Mouse (Mus musculus) myocyte (in vitro differentiated cells): Measurements from ENCODE around the gene Scyl1. TPM values are rescaled to one million over a fixed set of nuclear protein-coding genes. Genes with fewer than 3 reads are reported as not detected.

Experiments
- H3K27me3 ChIP-seq: one replicate; pipeline ENCODE4 v1.6.1; 2011; ENCODE audit not compliant: control insufficient read depth, insufficient read depth, insufficient read length
- H3K36me3 ChIP-seq: one replicate; pipeline ENCODE4 v1.6.1; 2011; ENCODE audit not compliant: control insufficient read depth, insufficient read depth
- H3K4me2 ChIP-seq: one replicate; pipeline ENCODE4 v1.6.1; 2011; ENCODE audit warnings: low read depth, control low read depth
- H3K4me3 ChIP-seq: one replicate; pipeline ENCODE4 v1.5.1; 2011; ENCODE audit warnings: mild to moderate bottlenecking, control low read depth, moderate library complexity
- H3K79me2 ChIP-seq: one replicate; pipeline ENCODE4 v1.6.1; 2011; ENCODE audit not compliant: control insufficient read depth, insufficient read depth
- H3ac ChIP-seq: one replicate; pipeline ENCODE4 v1.6.1; 2011; ENCODE audit not compliant: control insufficient read depth, insufficient read length
- CEBPB ChIP-seq: IDR thresholded peaks from 2 replicates; pipeline ENCODE4 v1.6.1; 2011; ENCODE audit warnings: mild to moderate bottlenecking, moderate library complexity; ENCODE audit not compliant: poor library complexity, insufficient read depth, severe bottlenecking
- E2F4 ChIP-seq: IDR thresholded peaks from one replicate; pipeline ENCODE4 v1.6.1; 2011; ENCODE audit warnings: mild to moderate bottlenecking, control low read depth, moderate library complexity; ENCODE audit not compliant: insufficient read depth
- MAX ChIP-seq: IDR thresholded peaks from one replicate; pipeline ENCODE4 v1.6.1; 2011; ENCODE audit warnings: low read depth, mild to moderate bottlenecking, control low read depth
- MYOD1 ChIP-seq, 3 experiments: IDR thresholded peaks; one replicate each; pipeline ENCODE4 v1.6.1; 2011; ENCODE audit warnings: control low read depth in 2 of 3, low read depth in 2 of 3, mild to moderate bottlenecking in 2 of 3, moderate library complexity in 1 of 3; ENCODE audit not compliant: insufficient read length in 2 of 3, control insufficient read depth in 1 of 3
- MYOG ChIP-seq, 3 experiments: IDR thresholded peaks; one replicate each; pipeline ENCODE4 v1.6.1; 2011; ENCODE audit warnings: control low read depth in 2 of 3, low read depth in 2 of 3, mild to moderate bottlenecking in 2 of 3; ENCODE audit not compliant: insufficient read length in 2 of 3, control insufficient read depth in 1 of 3, insufficient read depth in 1 of 3
- POLR2A ChIP-seq: IDR thresholded peaks from one replicate; pipeline ENCODE4 v1.6.1; 2011; ENCODE audit warnings: low read depth, mild to moderate bottlenecking, control low read depth, moderate library complexity; ENCODE audit not compliant: insufficient read length
- POLR2AphosphoS2 ChIP-seq: IDR thresholded peaks from one replicate; pipeline ENCODE4 v1.6.1; 2011; ENCODE audit warnings: low read depth, control low read depth; ENCODE audit not compliant: insufficient read length
- REST ChIP-seq: IDR thresholded peaks from one replicate; pipeline ENCODE4 v1.6.1; 2011; ENCODE audit warnings: mild to moderate bottlenecking, control low read depth, moderate library complexity; ENCODE audit not compliant: insufficient read depth, insufficient read length
- SRF ChIP-seq: IDR thresholded peaks from one replicate; pipeline ENCODE4 v1.6.1; 2011; ENCODE audit warnings: low read depth; ENCODE audit not compliant: control insufficient read depth, insufficient read length
- TCF12 ChIP-seq: IDR thresholded peaks from one replicate; pipeline ENCODE4 v1.6.1; 2011; ENCODE audit warnings: mild to moderate bottlenecking, control low read depth; ENCODE audit not compliant: poor library complexity, insufficient read depth, severe bottlenecking
- TCF3 ChIP-seq: IDR thresholded peaks from one replicate; pipeline ENCODE4 v1.6.1; 2011; ENCODE audit warnings: low read depth, control low read depth; ENCODE audit not compliant: insufficient read length
- USF1 ChIP-seq: IDR thresholded peaks from one replicate; pipeline ENCODE4 v1.6.1; 2011; ENCODE audit warnings: low read depth, mild to moderate bottlenecking, control low read depth, moderate library complexity
- polyA plus RNA-seq: library from polyadenylated mRNA; unstranded; fragments of >200 nt; fragmentation: generic; extraction: Trizol; gene quantifications from one replicate; pipeline ENCODE4 v1.2.1, GENCODE M21; 2012; ENCODE audit warnings: missing spikeins

Gene Scyl1
- polyA plus RNA-seq, 1 experiment, result 73.5 TPM

DNA sequence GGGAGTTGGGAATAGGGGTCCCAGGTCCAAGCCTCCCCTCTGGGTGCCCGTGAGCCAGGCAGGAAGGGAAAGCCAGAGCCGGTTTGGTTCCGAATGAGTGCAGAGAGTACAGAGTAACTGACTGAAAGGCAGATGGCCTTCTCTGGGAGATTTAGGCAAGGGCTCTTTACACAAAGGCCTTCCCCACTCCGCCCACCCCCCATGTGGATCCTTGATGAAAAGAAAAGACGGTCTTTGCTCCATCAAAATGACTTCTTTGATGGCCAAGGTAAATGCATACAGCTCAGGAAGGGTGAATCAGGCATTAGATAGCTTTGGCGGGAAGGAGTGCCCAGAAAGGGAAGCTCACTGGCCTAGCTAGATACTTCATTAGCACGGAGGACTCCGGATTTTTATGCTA lies 7.1 kb upstream of the Scyl1 start:
- TF ChIP-seq CEBPB (no peak), MYOG (IDR thresholded peaks at IDR 0.05; ENCODE audit: control insufficient read depth in 1 of 3, insufficient read depth in 1 of 3, insufficient read length in 2 of 3, low read depth in 2 of 3) (no peak), SRF (no peak), REST (no peak), E2F4 (no peak), TCF12 (no peak), MAX (no peak), TCF3 (no peak), USF1 (no peak), MYOD1 (IDR thresholded peaks at IDR 0.05; ENCODE audit: control insufficient read depth in 1 of 3, insufficient read length in 2 of 3, low read depth in 2 of 3) (no peak), POLR2AphosphoS2 (no peak), POLR2A (no peak)
- Histone ChIP-seq H3K36me3 (no peaks in the 10 kb centered on the region), H3K4me2 (no peak overlapping the region), H3ac (no peak overlapping the region), H3K4me3 (no peak overlapping the region), H3K79me2 (no peaks in the 10 kb centered on the region), H3K27me3 (no peaks in the 10 kb centered on the region)

GRCm38 (mm10) chr19:5777387-5778032 lies 6.3 kb upstream of the Scyl1 start:
- Histone ChIP-seq H3K4me2 (no peak overlapping the region), H3ac (no peak overlapping the region), H3K27me3 (no peaks in the 10 kb centered on the region), H3K79me2 (no peaks in the 10 kb centered on the region), H3K4me3 (no peak overlapping the region), H3K36me3 (no peaks in the 10 kb centered on the region)
- no peak for TF ChIP-seq POLR2AphosphoS2
- TF ChIP-seq CEBPB, result no peak
- no peak for TF ChIP-seq MAX
- no peak for TF ChIP-seq USF1
- no peak for TF ChIP-seq REST
- no peak for TF ChIP-seq E2F4
- TF ChIP-seq MYOG (IDR thresholded peaks at IDR 0.05; ENCODE audit: control insufficient read depth in 1 of 3, insufficient read depth in 1 of 3, insufficient read length in 2 of 3, low read depth in 2 of 3), result no peak
- TF ChIP-seq MYOD1 (IDR thresholded peaks at IDR 0.05; ENCODE audit: control insufficient read depth in 1 of 3, insufficient read length in 2 of 3, low read depth in 2 of 3), result no peak
- no peak for TF ChIP-seq POLR2A
- no peak for TF ChIP-seq TCF12
- TF ChIP-seq TCF3, result no peak
- TF ChIP-seq SRF, result no peak

DNA sequence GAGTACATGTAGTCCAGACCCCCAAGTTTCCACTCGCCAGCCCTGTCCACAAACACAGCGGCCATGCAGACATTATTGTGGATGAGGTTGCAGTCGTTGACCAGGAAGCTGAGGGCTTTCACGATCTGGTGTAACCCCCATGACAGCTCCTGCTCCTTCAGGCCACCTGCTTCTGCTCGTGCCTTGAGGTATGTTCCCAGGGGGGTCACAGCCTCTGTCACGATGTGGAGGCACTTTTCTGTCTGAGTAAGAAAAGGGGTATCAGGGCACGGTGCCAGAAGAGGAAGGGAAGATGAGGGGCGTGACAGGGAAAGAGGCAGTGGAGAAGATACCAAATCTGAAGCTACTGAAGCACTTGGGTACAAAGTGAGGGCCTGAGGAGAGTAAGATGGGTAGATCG lies 908 bp downstream of the Scyl1 start:
- Histone ChIP-seq H3K27me3 (no peaks in the 10 kb centered on the region), H3ac (peak overlapping the region; percentile 83), H3K4me2 (peak overlapping the region; percentile 99), H3K36me3 (peaks cover 23% of the 10 kb centered on the region), H3K4me3 (peak overlapping the region; percentile 63), H3K79me2 (peaks cover 19% of the 10 kb centered on the region)
- TF ChIP-seq POLR2A, result no peak
- TF ChIP-seq E2F4, result no peak
- TF ChIP-seq MAX, result no peak
- no peak for TF ChIP-seq SRF
- no peak for TF ChIP-seq USF1
- no peak for TF ChIP-seq POLR2AphosphoS2
- no peak for TF ChIP-seq MYOD1 (IDR thresholded peaks at IDR 0.05; ENCODE audit: control insufficient read depth in 1 of 3, insufficient read length in 2 of 3, low read depth in 2 of 3)
- no peak for TF ChIP-seq MYOG (IDR thresholded peaks at IDR 0.05; ENCODE audit: control insufficient read depth in 1 of 3, insufficient read depth in 1 of 3, insufficient read length in 2 of 3, low read depth in 2 of 3)
- no peak for TF ChIP-seq TCF12

- Histone ChIP-seq H3K36me3 (peaks cover 36% of the 10 kb centered on the region), H3K79me2 (peaks cover 19% of the 10 kb centered on the region), H3ac (no peak overlapping the region), H3K4me3 (no peak overlapping the region), H3K27me3 (no peaks in the 10 kb centered on the region), H3K4me2 (no peak overlapping the region)
- no peak for TF ChIP-seq MYOD1 (IDR thresholded peaks at IDR 0.05; ENCODE audit: control insufficient read depth in 1 of 3, insufficient read length in 2 of 3, low read depth in 2 of 3)
- no peak for TF ChIP-seq POLR2A
- TF ChIP-seq MYOG (IDR thresholded peaks at IDR 0.05; ENCODE audit: control insufficient read depth in 1 of 3, insufficient read depth in 1 of 3, insufficient read length in 2 of 3, low read depth in 2 of 3), result no peak
- no peak for TF ChIP-seq USF1
- no peak for TF ChIP-seq SRF
- TF ChIP-seq CEBPB, result no peak
- no peak for TF ChIP-seq MAX
- no peak for TF ChIP-seq TCF12
- no peak for TF ChIP-seq REST
- no peak for TF ChIP-seq E2F4
- no peak for TF ChIP-seq TCF3
Observed at GRCm38 (mm10) chr19:5767271-5767670, 3.9 kb downstream of the Scyl1 start.

DNA sequence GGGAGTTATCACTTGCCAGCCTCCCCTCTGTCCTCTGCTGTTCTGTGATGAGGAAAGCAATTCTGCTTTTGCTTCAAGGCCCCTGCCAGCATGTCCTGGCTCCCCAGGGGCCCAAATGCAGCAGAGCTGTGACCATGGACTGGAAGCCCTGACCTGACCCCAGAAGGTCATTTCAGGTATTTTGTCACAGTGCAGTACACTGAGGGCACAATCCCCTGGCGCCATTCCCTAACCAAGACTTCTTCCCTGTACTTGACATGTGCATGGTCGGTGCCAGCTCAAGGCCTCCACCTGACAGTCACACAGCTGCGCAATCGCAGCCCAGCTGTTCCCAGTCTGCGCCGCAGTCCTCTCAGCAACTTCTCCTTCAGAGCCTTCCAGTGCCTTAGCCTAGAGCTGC lies 8.1 kb downstream of the Scyl1 start:
- TF ChIP-seq MYOG (IDR thresholded peaks at IDR 0.05; ENCODE audit: control insufficient read depth in 1 of 3, insufficient read depth in 1 of 3, insufficient read length in 2 of 3, low read depth in 2 of 3) (no peak), POLR2AphosphoS2 (no peak), MYOD1 (IDR thresholded peaks at IDR 0.05; ENCODE audit: control insufficient read depth in 1 of 3, insufficient read length in 2 of 3, low read depth in 2 of 3) (no peak), CEBPB (no peak)
- Histone ChIP-seq H3K79me2 (peaks cover 4% of the 10 kb centered on the region), H3K27me3 (no peaks in the 10 kb centered on the region), H3ac (no peak overlapping the region), H3K4me3 (no peak overlapping the region), H3K4me2 (no peak overlapping the region), H3K36me3 (peaks cover 35% of the 10 kb centered on the region)
